Mouse (Mus musculus) urinary bladder, postnatal 36 days (tissue): ENCODE measurements around the gene Cyp2d11.
"Not testable (repeated sequence)": the region's sequence is repeated elsewhere in the genome, so short reads cannot be mapped to it uniquely, and the experiment has no call there.

Experiments
- DNase-seq, 2 experiments: peaks; one replicate each; pipeline ENCODE4 v3.0.0; 2022; ENCODE audit warnings: low spot score in 2 of 2, mixed read lengths in 1 of 2

The Cyp2d11 gene

GRCm38 (mm10) chr15:82393922-82394321 lies at the start of gene Cyp2d11:
Gene Cyp2d11, minus strand, starts transcription at chr15:82394022.
- not testable (repeated sequence) for DNase-seq

- DNase-seq, result no peak
These were observed 44.3 kb upstream of the Cyp2d11 start for GRCm38 (mm10) chr15:82437975-82438617.

- no peak for DNase-seq
These were observed 41.8 kb upstream of the Cyp2d11 start for GRCm38 (mm10) chr15:82435606-82436005.

GRCm38 (mm10) chr15:82435011-82435410 lies 41.2 kb upstream of the Cyp2d11 start:
- DNase-seq, result no peak

- no peak for DNase-seq
These were observed 40.7 kb upstream of the Cyp2d11 start for GRCm38 (mm10) chr15:82434541-82434940.

- DNase-seq, result no peak
These were observed 39.8 kb upstream of the Cyp2d11 start for GRCm38 (mm10) chr15:82433621-82434020.

- no peak for DNase-seq
These were observed 39.3 kb upstream of the Cyp2d11 start, which contains the start of gene Cyp2d9 for GRCm38 (mm10) chr15:82433137-82433536. Gene Cyp2d9, plus strand, starts transcription at chr15:82433437.

- no peak for DNase-seq
These were observed 29.6 kb upstream of the Cyp2d11 start for GRCm38 (mm10) chr15:82423471-82423870.

GRCm38 (mm10) chr15:82422935-82423334 lies 29.1 kb upstream of the Cyp2d11 start:
- DNase-seq, result no peak

GRCm38 (mm10) chr15:82418616-82419015 lies 24.8 kb upstream of the Cyp2d11 start:
- DNase-seq, result no peak

- peak; percentile 71 to 88 for DNase-seq
These were observed 23.3 kb upstream of the Cyp2d11 start for GRCm38 (mm10) chr15:82416797-82417789.

GRCm38 (mm10) chr15:82407536-82407935 lies 13.7 kb upstream of the Cyp2d11 start:
- no peak for DNase-seq

GRCm38 (mm10) chr15:82406981-82407380 lies 13.2 kb upstream of the Cyp2d11 start, which contains the start of gene Cyp2d10:
Gene Cyp2d10, minus strand, starts transcription at chr15:82407195.
- DNase-seq, result no peak

GRCm38 (mm10) chr15:82404163-82404562 lies 10.3 kb upstream of the Cyp2d11 start:
- DNase-seq, result no peak

- DNase-seq, result no peak
These were observed 9.8 kb upstream of the Cyp2d11 start for GRCm38 (mm10) chr15:82403606-82404005.

GRCm38 (mm10) chr15:82402741-82403140 lies 8.9 kb upstream of the Cyp2d11 start:
- DNase-seq, result no peak

- no peak for DNase-seq
These were observed 8.3 kb upstream of the Cyp2d11 start for GRCm38 (mm10) chr15:82402106-82402505.

GRCm38 (mm10) chr15:82401516-82401915 lies 7.7 kb upstream of the Cyp2d11 start:
- DNase-seq, result no peak

GRCm38 (mm10) chr15:82395955-82396354 lies 2.1 kb upstream of the Cyp2d11 start:
- not testable (repeated sequence) for DNase-seq

- not testable (repeated sequence) for DNase-seq
These were observed 3.9 kb downstream of the Cyp2d11 start for GRCm38 (mm10) chr15:82389916-82390315.

- no peak for DNase-seq
These were observed 8.1 kb downstream of the Cyp2d11 start for GRCm38 (mm10) chr15:82385729-82386128.

GRCm38 (mm10) chr15:82382441-82382840 lies 11.4 kb downstream of the Cyp2d11 start:
- no peak for DNase-seq

- no peak for DNase-seq
These were observed 13.1 kb downstream of the Cyp2d11 start for GRCm38 (mm10) chr15:82380714-82381062.
